Mouse (Mus musculus): ENCODE data around the gene Gadl1. TPM values are rescaled to one million over a fixed set of nuclear protein-coding genes. Genes with fewer than 3 reads are reported as not detected.

Gadl1 gene
- total RNA-seq (2014; rRNA removed; ENCODE audit: low replicate concordance) (0.19 and 2.6 TPM in 2 replicates), polyA plus RNA-seq (2015; fragmentation: Nextera tagmentation; extraction: Ambion mirVana) (0.74 and 1.1 TPM in 2 replicates)

DNA sequence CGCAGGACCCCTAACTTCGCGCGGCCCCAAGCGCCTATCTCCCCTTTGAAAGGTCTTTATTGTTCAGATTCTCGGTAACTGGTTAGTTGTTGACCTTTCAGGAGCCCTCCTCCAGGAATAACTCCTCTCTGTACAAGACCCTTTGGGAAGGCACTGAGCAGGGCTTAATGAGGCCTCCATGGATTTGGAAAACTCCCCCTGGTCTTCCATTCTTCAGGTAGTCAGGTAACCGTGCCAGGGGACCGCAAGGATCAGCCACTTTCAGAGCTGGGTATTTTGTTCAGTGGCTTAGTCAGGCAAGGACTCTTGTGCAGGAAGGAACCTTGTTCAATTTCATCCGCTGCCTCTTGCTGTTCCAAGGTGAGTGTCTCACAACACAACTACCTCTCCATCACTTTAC is at the start of gene Gadl1:
Gene Gadl1, plus strand, starts transcription at position 301 of the 400 bp plus-strand sequence.
- H3K4me1 ChIP-seq (ENCODE audit: control insufficient read depth, insufficient read depth): no peaks in the 10 kb centered on the region
- H3K27ac ChIP-seq (ENCODE audit: low read depth): no peak within 1 kb of the TSS
- no peaks in the 10 kb centered on the region for H3K9me3 ChIP-seq (replicated peaks; ENCODE audit: control insufficient read depth, low read length)
- no peak for ATAC-seq (ENCODE audit: insufficient read depth, low read depth)
- 0 out of 2 replicates have a peak within 1 kb of the TSS, but pooled peaks have one; percentile 4 for H3K9ac ChIP-seq (replicated peaks; ENCODE audit: low read depth, low read length)
- peak within 1 kb of the TSS; percentile 33 for H3K4me2 ChIP-seq (ENCODE audit: low read depth, low read length)
- DNase-seq (ENCODE audit: low spot score): no peak
- WGBS: 73% methylated on average over 9 of the region's 9 CpGs
- TF ChIP-seq CTCF (IDR thresholded peaks at IDR 0.05; ENCODE audit: low read depth) (no peak), EP300 (IDR thresholded peaks at IDR 0.05; ENCODE audit: low read depth) (no peak)
- H3K4me3 ChIP-seq (ENCODE audit: low read depth, low read length): no peak within 1 kb of the TSS
- no peaks in the 10 kb centered on the region for H3K27me3 ChIP-seq (ENCODE audit: control insufficient read depth, insufficient read depth, low read length)
- H3K36me3 ChIP-seq (replicated peaks; ENCODE audit: control insufficient read depth, insufficient read depth, low read length): no peaks in the 10 kb centered on the region

DNA sequence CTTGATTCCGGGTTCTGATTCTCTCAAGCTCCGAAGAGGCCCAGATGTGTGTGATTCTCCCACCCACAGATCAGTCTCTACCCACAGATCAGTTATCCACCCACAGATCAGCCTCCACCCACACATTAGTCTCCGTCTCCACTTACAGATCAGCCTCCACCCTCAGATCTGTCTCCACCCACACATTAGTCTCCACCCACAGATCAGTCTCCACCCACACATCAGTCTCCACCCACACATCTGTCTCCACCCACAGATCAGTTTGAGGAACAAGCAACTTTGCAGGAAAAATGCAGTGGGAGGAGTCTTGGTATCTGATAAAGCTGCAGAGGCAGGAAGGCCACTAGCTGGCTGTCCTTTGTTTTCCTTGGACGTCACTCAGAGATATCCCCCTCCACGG is 46.5 kb upstream of the Gadl1 start:
- Histone ChIP-seq H3K27ac (ENCODE audit: low read depth) (no peak overlapping the region), H3K36me3 (replicated peaks; ENCODE audit: control insufficient read depth, insufficient read depth, low read length) (no peaks in the 10 kb centered on the region), H3K4me3 (ENCODE audit: low read depth, low read length) (no peak overlapping the region), H3K27me3 (ENCODE audit: control insufficient read depth, insufficient read depth, low read length) (no peaks in the 10 kb centered on the region), H3K9ac (replicated peaks; ENCODE audit: low read depth, low read length) (no peak overlapping the region), H3K4me2 (ENCODE audit: low read depth, low read length) (no peak overlapping the region), H3K4me1 (ENCODE audit: control insufficient read depth, insufficient read depth) (peaks cover 4% of the 10 kb centered on the region), H3K9me3 (replicated peaks; ENCODE audit: control insufficient read depth, low read length) (no peaks in the 10 kb centered on the region)
- TF ChIP-seq CTCF (IDR thresholded peaks at IDR 0.05; ENCODE audit: low read depth) (no peak), EP300 (IDR thresholded peaks at IDR 0.05; ENCODE audit: low read depth) (no peak)
- DNase-seq (ENCODE audit: low spot score): no peak
- ATAC-seq (ENCODE audit: insufficient read depth, low read depth): no peak
- 58% methylated on average over 5 of the region's 5 CpGs for WGBS

DNA sequence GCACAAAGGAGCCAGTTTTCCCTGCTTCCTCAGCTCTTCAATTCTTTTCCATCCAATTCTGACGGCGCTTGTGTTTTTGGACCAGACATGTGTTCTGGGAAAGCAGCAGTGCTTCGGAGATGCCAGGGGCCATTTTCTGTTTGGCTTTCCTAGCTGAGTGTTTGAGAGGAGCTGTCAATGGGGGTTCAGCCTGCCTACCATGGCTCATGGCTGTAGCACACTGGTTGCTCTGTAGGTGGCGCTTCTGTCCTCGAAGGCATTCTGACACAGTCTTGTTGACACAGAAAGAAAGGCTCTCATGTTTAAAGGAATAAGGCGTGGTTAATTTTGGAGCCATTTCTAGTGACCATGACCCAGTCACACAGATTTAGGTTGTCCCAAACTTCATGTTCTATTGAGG is 45.9 kb upstream of the Gadl1 start:
- Histone ChIP-seq H3K27ac (ENCODE audit: low read depth) (no peak overlapping the region), H3K36me3 (replicated peaks; ENCODE audit: control insufficient read depth, insufficient read depth, low read length) (no peaks in the 10 kb centered on the region), H3K9me3 (replicated peaks; ENCODE audit: control insufficient read depth, low read length) (no peaks in the 10 kb centered on the region), H3K27me3 (ENCODE audit: control insufficient read depth, insufficient read depth, low read length) (no peaks in the 10 kb centered on the region), H3K4me1 (ENCODE audit: control insufficient read depth, insufficient read depth) (peaks cover 4% of the 10 kb centered on the region), H3K4me2 (ENCODE audit: low read depth, low read length) (no peak overlapping the region), H3K9ac (replicated peaks; ENCODE audit: low read depth, low read length) (no peak overlapping the region), H3K4me3 (ENCODE audit: low read depth, low read length) (no peak overlapping the region)
- no peak for DNase-seq (ENCODE audit: low spot score)
- no peak for ATAC-seq (ENCODE audit: insufficient read depth, low read depth)
- 66% methylated on average over 6 of the region's 6 CpGs for whole genome bisulfite sequencing
- peak; percentile 26; the same call in 1 of the 2 replicates for TF ChIP-seq CTCF (IDR thresholded peaks at IDR 0.05; ENCODE audit: low read depth)
- TF ChIP-seq EP300 (IDR thresholded peaks at IDR 0.05; ENCODE audit: low read depth): no peak

DNA sequence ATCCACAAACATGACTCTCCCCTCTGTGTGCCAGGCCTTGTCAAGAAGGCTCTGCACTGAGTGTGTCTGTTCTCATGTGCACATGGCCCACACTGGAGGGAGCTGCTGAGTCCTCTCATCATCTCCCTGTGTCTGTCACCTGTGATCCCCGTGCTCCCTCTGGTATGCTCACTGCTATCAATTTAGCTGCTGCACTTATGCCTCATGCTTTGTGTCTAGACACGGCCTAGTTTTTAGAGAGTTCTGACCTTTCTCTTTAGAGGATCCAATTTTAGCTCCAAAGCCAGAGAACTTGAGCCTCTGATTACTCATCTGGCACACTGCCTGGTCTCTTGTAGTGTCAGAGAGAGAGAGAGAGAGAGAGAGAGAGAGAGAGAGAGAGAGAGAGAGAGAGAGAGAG is 42.0 kb upstream of the Gadl1 start:
- H3K9me3 ChIP-seq (replicated peaks; ENCODE audit: control insufficient read depth, low read length): no peaks in the 10 kb centered on the region
- H3K4me2 ChIP-seq (ENCODE audit: low read depth, low read length): no peak overlapping the region
- H3K4me1 ChIP-seq (ENCODE audit: control insufficient read depth, insufficient read depth): peaks cover 4% of the 10 kb centered on the region
- 6% methylated on average over 2 of the region's 2 CpGs for WGBS
- H3K4me3 ChIP-seq (ENCODE audit: low read depth, low read length): no peak overlapping the region
- DNase-seq (ENCODE audit: low spot score) (peak; percentile 96), ATAC-seq (ENCODE audit: insufficient read depth, low read depth) (peak; percentile 97)
- no peak overlapping the region for H3K9ac ChIP-seq (replicated peaks; ENCODE audit: low read depth, low read length)
- peak overlapping the region; percentile 39; the same call in 1 of the 2 replicates for H3K27ac ChIP-seq (ENCODE audit: low read depth)
- TF ChIP-seq EP300 (IDR thresholded peaks at IDR 0.05; ENCODE audit: low read depth): peak; percentile 96
- peak; percentile 61 for TF ChIP-seq CTCF (IDR thresholded peaks at IDR 0.05; ENCODE audit: low read depth)
- no peaks in the 10 kb centered on the region for H3K36me3 ChIP-seq (replicated peaks; ENCODE audit: control insufficient read depth, insufficient read depth, low read length)
- no peaks in the 10 kb centered on the region for H3K27me3 ChIP-seq (ENCODE audit: control insufficient read depth, insufficient read depth, low read length)

DNA sequence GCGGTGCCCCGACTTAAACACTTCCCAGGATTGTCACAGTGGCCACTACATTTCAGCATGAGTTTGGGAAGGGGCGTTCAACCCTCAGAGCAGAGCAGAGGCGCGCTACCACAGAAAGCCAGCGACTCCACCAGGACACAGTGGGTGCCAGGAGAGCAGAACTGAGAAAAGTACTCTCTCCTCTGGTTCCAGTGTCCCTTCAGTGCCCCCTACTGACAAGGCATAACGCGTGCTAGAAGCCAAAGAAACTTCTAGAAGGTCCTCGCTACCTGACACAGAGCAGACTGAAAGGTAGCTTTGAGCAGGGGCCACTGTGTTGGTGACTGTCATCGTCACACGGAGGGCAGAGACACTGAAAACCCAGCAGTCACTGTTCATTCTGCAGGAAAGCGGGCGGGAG is 39.1 kb upstream of the Gadl1 start:
- WGBS: 82% methylated on average over 13 of the region's 13 CpGs
- H3K27me3 ChIP-seq (ENCODE audit: control insufficient read depth, insufficient read depth, low read length): no peaks in the 10 kb centered on the region
- H3K4me3 ChIP-seq (ENCODE audit: low read depth, low read length): no peak overlapping the region
- H3K36me3 ChIP-seq (replicated peaks; ENCODE audit: control insufficient read depth, insufficient read depth, low read length): no peaks in the 10 kb centered on the region
- H3K4me1 ChIP-seq (ENCODE audit: control insufficient read depth, insufficient read depth): peaks cover 4% of the 10 kb centered on the region
- H3K9ac ChIP-seq (replicated peaks; ENCODE audit: low read depth, low read length): no peak overlapping the region
- no peak overlapping the region for H3K27ac ChIP-seq (ENCODE audit: low read depth)
- no peak for TF ChIP-seq EP300 (IDR thresholded peaks at IDR 0.05; ENCODE audit: low read depth)
- peak; percentile 33; the same call in 1 of the 2 replicates for TF ChIP-seq CTCF (IDR thresholded peaks at IDR 0.05; ENCODE audit: low read depth)
- no peak overlapping the region for H3K4me2 ChIP-seq (ENCODE audit: low read depth, low read length)
- no peak for ATAC-seq (ENCODE audit: insufficient read depth, low read depth)
- 0 out of 2 replicates have a peak, but pooled peaks cover 4% of the 10 kb centered on the region for H3K9me3 ChIP-seq (replicated peaks; ENCODE audit: control insufficient read depth, low read length)
- DNase-seq (ENCODE audit: low spot score): no peak

DNA sequence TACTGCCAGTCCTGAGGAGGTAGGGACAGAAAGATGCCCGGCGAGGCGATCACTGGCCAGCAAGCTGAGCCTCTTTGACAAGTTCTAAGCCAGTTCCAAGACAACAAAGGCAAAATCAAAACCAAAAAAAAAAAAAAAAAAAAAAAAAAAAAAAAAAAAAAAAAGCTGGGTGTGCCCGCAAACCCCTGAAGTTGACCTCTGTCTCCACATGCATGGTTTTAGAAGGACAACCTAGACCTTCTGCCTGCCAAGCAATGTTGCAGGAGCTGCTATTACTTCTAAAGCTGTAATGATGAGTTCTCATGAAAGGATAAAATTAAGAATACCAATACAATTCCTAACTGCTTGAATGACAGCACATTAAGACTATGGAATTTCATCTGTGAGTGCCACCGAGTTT is 38.6 kb upstream of the Gadl1 start:
- no peaks in the 10 kb centered on the region for H3K27me3 ChIP-seq (ENCODE audit: control insufficient read depth, insufficient read depth, low read length)
- ATAC-seq (ENCODE audit: insufficient read depth, low read depth) (no peak), DNase-seq (ENCODE audit: low spot score) (no peak)
- H3K9ac ChIP-seq (replicated peaks; ENCODE audit: low read depth, low read length): no peak overlapping the region
- peaks cover 4% of the 10 kb centered on the region for H3K4me1 ChIP-seq (ENCODE audit: control insufficient read depth, insufficient read depth)
- no peak overlapping the region for H3K27ac ChIP-seq (ENCODE audit: low read depth)
- no peak overlapping the region for H3K4me2 ChIP-seq (ENCODE audit: low read depth, low read length)
- 81% methylated on average over 5 of the region's 5 CpGs for WGBS
- no peak overlapping the region for H3K4me3 ChIP-seq (ENCODE audit: low read depth, low read length)
- TF ChIP-seq EP300 (IDR thresholded peaks at IDR 0.05; ENCODE audit: low read depth) (no peak), CTCF (IDR thresholded peaks at IDR 0.05; ENCODE audit: low read depth) (no peak)
- 0 out of 2 replicates have a peak, but pooled peaks cover 4% of the 10 kb centered on the region for H3K9me3 ChIP-seq (replicated peaks; ENCODE audit: control insufficient read depth, low read length)
- no peaks in the 10 kb centered on the region for H3K36me3 ChIP-seq (replicated peaks; ENCODE audit: control insufficient read depth, insufficient read depth, low read length)

Data from heart, postnatal 0 days (tissue).